Mouse (Mus musculus) left cerebral cortex, postnatal 36 days (tissue): ENCODE data around the gene Slc19a2. TPM values are rescaled to one million over a fixed set of nuclear protein-coding genes. Genes with fewer than 3 reads are reported as not detected.

Source experiments
- DNase-seq, 2 experiments: peaks; one replicate each; pipeline ENCODE4 v3.0.0; 2021 to 2022; ENCODE audit warnings: low spot score in 2 of 2, mixed read lengths in 1 of 2
- intact Hi-C: fragments of 180-260 bp; cut with DNase I; formaldehyde crosslinking; loops from one replicate; pipeline ENCODE4 v1.15.1; 2025
- total RNA-seq, 2 experiments: library from RNA; stranded (reverse); gene quantifications; 2 replicates each; pipeline ENCODE4 v1.2.3; 2021

The Slc19a2 gene
- total RNA-seq, 2 experiments from 2014 or later, result 12.8 to 13.5 TPM

- DNase-seq, result no peak
Measured at GRCm38 (mm10) chr1:164250391-164251150, 1.7 kb downstream of the Slc19a2 start.

GRCm38 (mm10) chr1:164251438-164251837 is 2.6 kb downstream of the Slc19a2 start:
- intact Hi-C loops, result no loop called here
- no peak for DNase-seq

More at GRCm38 (mm10) chr1:164250391-164251150, 1.7 kb downstream of the Slc19a2 start:
- intact Hi-C loops, result no loop called here

- intact Hi-C loops, result no loop called here
- no peak for DNase-seq
Measured at GRCm38 (mm10) chr1:164252551-164252950, 3.7 kb downstream of the Slc19a2 start.

GRCm38 (mm10) chr1:164254836-164255235 is 6.0 kb downstream of the Slc19a2 start:
- DNase-seq, result no peak
- intact Hi-C loops, result no loop called here

GRCm38 (mm10) chr1:164260171-164261028 is 11.6 kb downstream of the Slc19a2 start:
- intact Hi-C loops, result no loop called here
- DNase-seq, result no peak

GRCm38 (mm10) chr1:164261553-164261952 is 12.7 kb downstream of the Slc19a2 start:
- peak in 1 of 2 experiments; percentile 22 for DNase-seq
- intact Hi-C loops, result no loop called here

GRCm38 (mm10) chr1:164270941-164271340 is 22.1 kb downstream of the Slc19a2 start:
- intact Hi-C loops, result no loop called here
- no peak for DNase-seq

- intact Hi-C loops, result loop anchor here (2.0 kb wide), 1 partner anchor 25 kb away; the partner anchor contains the start of gene Slc19a2
- no peak for DNase-seq
Measured at GRCm38 (mm10) chr1:164273659-164274058, 24.8 kb downstream of the Slc19a2 start.

GRCm38 (mm10) chr1:164275455-164275954 is 26.7 kb downstream of the Slc19a2 start, which contains the start of gene Ccdc181:
Gene Ccdc181, plus strand, starts transcription at chr1:164275585.
- peak; percentile 94 to 95 for DNase-seq
- intact Hi-C loops, result loop anchor here (2.0 kb wide), 1 partner anchor 27 kb away; the partner anchor contains the start of gene Slc19a2

GRCm38 (mm10) chr1:164276552-164276951 is 27.7 kb downstream of the Slc19a2 start:
- intact Hi-C loops, result no loop called here

GRCm38 (mm10) chr1:164279332-164279731 is 30.5 kb downstream of the Slc19a2 start:
- intact Hi-C loops, result no loop called here
- DNase-seq, result no peak

More at GRCm38 (mm10) chr1:164276552-164276951, 27.7 kb downstream of the Slc19a2 start:
- DNase-seq, result no peak

GRCm38 (mm10) chr1:164284007-164284406 is 35.2 kb downstream of the Slc19a2 start:
- intact Hi-C loops, result no loop called here
- no peak for DNase-seq

- intact Hi-C loops, result no loop called here
- DNase-seq, result no peak
Measured at GRCm38 (mm10) chr1:164287406-164287805, 38.6 kb downstream of the Slc19a2 start.

- DNase-seq, result no peak
- intact Hi-C loops, result no loop called here
Measured at GRCm38 (mm10) chr1:164292040-164292439, 43.2 kb downstream of the Slc19a2 start.

GRCm38 (mm10) chr1:164294071-164294470 is 45.2 kb downstream of the Slc19a2 start:
- DNase-seq, result no peak
- intact Hi-C loops, result no loop called here

- DNase-seq, result no peak
- intact Hi-C loops, result no loop called here
Measured at GRCm38 (mm10) chr1:164296473-164296872, 47.6 kb downstream of the Slc19a2 start.

GRCm38 (mm10) chr1:164301949-164302348 is 53.1 kb downstream of the Slc19a2 start:
- DNase-seq, result no peak
- intact Hi-C loops, result no loop called here

GRCm38 (mm10) chr1:164303821-164304220 is 55.0 kb downstream of the Slc19a2 start, which contains the start of gene Nme7:
Gene Nme7, plus strand, starts transcription at chr1:164304121.
- no peak for DNase-seq
- intact Hi-C loops, result no loop called here

GRCm38 (mm10) chr1:164307124-164307751 is 58.4 kb downstream of the Slc19a2 start, which contains the start of gene Blzf1:
Gene Blzf1, minus strand, starts transcription at chr1:164307489.
- intact Hi-C loops, result no loop called here
- peak; percentile 94 to 97 for DNase-seq
